Mouse (Mus musculus): ENCODE results near the gene Pbdc1.

DNA sequence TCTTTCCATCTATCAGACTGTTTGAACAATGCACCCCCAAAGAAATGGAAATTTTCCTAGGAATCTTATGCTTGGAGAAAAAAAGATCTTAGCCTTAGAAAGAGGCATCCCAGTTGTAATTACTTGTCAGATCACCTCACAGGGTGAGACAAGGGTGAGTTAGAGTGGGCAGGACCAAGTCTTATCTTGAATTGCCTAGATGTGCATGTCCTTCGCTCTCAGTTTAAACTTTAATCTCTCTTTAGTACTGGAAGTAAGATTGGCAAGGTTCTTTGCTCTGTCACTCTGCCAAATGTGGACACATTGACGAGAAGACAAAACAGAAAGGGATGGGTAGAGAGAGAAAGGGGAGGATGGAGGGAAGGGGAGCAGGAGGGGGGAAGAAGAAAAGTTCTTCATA lies 35.4 kb downstream of the Pbdc1 start:
- no peak for TF ChIP-seq CTCF (IDR thresholded peaks at IDR 0.05; ENCODE audit: borderline replicate concordance, insufficient read depth, low read depth, low read length)
- no peak for TF ChIP-seq POLR2A (IDR thresholded peaks at IDR 0.05; ENCODE audit: borderline replicate concordance, insufficient read depth, low read length)

Data from cerebellum, adult 2 months (tissue).